Mouse (Mus musculus) c-Kit-positive CD71-negative TER-119-negative erythroid progenitor cells, embryonic 14.5 days (primary cell): ENCODE results near the gene 4931406P16Rik.
"Not testable (repeated sequence)": the region's sequence is repeated elsewhere in the genome, so short reads cannot be mapped to it uniquely, and the experiment has no call there.

Experiments
- DNase-seq: peaks from one replicate; pipeline ENCODE4 v3.0.0-alpha.2; 2013; ENCODE audit warnings: low read depth

Gene 4931406P16Rik

DNA sequence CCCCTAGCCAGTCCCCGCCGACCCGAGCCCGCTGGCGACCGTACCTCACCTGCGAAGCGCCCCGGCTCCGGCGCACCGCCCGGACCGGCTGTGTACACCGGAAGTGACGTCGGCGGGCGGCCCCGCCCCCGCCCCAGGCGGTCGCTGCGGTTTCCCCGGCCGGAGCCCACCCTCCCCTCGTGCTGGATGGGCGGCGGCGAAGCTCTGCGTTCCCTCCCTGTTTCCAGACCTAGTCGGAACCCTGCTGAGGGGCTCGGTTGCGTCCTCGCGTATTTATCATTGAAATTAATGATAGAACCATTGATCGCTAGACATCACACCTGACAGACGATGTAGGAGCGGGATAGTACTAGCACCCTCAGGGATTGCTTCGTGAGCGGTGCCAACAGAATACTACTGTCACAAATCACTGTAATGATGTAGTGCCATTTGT is at the start of gene 4931406P16Rik:
Gene 4931406P16Rik, minus strand, starts transcription at position 109 of the 433 bp plus-strand sequence.
- peak; percentile 50 for DNase-seq

DNA sequence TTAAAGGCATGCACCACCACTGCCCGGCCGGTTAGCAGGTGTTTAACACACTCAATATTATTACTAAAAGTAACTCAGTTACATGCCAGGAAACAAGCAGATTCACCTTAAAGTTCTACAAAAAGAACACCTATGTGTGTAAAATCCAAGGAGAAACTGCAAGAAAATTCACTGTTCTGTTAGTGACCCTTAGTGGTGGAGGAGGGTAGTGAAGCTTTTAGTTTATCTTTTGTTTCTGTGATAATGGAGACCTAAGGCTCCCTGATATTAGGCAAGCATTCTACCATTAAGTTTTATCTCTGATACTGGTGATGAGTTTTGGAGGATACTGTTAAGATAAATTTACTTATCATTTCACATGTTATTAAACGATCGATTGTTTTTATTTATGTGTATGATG is 42.3 kb upstream of the 4931406P16Rik start:
- no peak for DNase-seq

DNA sequence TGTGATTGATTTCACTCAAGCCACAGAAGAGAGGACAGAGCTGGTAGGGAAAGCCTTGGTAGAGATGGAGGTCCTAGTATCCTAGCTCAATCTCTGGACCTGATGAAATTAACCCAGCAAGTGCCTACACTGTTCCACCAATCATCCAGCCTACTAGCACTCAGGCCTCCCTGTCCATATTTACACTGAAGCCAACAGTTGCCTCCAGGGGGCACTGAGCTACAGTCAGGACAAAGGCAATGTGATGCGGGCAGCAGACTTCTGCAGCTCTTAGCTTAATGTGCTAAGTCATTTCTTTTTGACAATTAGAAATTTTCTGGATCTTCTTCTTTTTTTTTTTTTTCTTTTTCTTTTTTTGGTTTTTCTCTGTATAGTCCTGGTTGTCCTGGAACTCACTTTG is 38.6 kb upstream of the 4931406P16Rik start:
- DNase-seq = no peak

DNA sequence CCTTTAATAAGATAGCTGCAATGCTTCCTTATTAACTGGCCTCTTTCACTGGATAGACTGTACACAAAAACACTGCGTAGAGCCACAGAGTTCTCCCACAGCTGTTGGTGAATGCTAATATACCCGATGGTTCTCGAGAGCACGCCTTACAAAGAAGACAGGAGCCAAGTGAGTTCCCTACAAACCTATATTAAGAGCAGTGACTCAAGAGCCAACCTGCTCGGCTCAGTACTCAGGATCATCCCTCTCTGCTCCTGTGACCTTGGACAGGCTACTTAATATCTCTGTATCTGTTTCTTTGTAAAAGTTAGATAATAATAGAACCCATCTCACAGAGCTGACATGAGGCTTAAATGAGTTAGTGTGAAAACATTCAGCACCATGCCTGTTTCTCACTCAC is 36.8 kb upstream of the 4931406P16Rik start:
- DNase-seq = no peak

DNA sequence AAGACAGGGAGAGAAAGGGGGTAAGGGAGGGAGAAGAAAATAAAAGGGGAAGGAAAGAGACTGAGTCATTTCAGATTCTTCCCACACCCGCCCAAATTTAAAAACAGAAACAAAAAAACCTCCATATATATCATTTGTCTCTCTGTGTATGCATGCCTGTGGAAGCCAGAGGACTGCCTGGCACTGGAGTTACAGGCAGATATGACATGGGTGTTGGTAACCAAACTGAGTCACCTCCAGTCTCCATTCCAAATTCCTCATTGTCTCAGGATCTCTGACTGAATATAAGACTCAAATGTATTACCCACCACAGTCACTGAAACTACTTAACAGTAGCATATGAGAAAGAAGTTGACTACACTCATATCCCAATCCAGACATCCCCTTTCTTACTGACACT is 34.7 kb upstream of the 4931406P16Rik start:
- no peak for DNase-seq

DNA sequence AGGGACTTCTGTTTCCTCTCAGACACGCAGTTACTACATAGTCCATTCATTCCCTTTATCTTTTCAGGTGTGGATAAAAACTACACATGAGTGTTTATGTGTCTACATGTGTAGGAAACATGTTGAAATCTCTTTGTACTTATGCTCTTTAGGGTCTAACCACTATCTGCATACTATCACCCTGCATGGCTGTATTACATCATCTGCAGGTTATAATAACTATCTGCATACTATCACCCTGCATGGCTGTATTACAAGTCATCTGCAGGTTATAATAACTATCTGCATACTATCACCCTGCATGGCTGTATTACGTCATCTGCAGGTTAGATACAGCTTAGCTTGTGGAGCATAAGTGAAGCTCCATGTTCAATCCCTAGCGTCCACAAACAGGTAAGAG is 33.7 kb upstream of the 4931406P16Rik start:
- no peak for DNase-seq

DNA sequence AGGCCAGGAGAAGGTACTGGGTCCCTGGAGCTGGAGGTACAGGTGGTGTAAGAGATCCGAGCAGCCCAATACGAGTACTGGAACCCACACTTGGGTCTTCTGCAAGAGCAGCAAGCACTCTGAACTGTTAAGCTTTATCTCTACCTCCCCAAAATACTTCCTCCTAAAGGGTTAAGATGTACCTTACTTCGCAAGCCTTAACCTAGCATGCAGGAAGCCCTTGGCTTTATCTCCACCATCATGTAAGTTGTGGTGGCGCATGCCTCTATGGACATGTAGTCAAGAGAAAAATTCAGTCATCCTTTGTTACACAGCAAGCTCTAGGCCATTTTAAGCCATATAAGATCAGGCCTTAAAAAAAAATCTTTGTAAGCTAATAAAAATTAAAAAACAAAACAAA is 33.2 kb upstream of the 4931406P16Rik start:
- no peak for DNase-seq

DNA sequence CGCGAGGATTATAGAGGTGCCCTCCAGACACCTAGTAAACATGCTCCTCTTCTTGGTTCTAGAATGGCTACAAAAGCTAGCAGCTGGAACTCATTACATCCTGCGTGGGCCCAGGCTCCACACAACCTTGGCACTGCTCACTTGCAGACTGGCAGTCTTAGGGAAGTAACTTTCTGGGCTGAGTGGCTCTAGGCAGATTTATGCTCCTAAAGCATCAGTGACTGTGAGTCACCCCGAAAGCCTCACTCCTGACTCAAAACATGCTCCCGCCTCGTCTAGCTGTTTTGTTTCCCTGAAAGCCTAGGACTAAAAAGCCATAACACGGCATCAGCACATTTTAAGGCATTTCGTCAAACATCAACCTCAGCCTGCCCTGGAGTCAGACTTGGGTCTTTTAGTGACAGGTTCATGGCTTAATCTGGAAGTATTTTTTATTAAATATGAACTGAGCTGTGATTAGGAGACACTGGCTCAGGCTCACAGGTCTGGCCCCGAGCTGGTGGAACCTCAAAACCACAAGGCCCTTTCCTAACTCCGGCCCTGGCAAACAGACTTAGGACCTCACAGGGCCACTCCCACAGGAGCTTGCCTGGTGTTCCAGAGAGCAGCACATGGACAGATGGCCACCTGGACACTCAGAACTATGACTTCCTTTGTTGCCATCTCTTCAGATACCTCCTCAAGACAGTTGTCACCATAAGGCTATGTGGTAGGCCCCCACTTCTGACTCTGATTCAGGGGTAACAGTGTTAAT is 28.9 kb upstream of the 4931406P16Rik start:
- DNase-seq = no peak

DNA sequence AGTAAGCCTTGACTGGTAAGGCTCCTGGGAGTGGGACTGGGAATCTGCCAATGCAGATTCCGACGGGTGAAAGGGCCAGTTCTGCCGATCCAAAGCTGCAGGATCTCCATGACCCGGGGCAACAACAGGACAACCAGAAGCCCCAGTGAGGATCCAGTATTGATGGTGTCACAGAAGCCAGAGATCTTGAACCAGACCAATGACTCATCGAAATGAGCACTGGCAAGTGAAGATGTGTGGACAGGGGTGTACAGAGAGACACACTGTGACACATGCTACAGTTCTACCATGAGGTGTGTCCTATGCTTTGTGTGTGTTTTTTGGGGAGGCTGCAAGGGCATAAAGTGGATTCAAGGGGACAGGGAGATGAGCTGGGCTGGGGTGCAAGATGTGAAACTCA is 27.5 kb upstream of the 4931406P16Rik start:
- DNase-seq = no peak

DNA sequence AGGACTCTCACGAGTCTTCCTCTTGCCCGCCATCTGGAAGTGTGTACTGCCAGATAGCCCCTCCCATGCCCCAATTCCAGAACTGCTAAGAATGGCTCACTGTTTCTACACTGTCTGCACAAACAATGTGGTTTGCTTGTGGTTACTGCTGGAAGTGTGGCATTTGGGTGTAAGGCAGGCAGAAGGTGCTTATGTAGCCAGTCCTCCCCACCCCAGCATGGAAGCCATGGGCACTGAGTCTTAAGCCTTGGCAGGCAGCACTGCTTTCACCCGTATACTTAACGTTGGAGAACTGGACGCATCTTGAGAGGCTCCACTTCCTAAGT is 25.8 kb upstream of the 4931406P16Rik start:
- no peak for DNase-seq

DNA sequence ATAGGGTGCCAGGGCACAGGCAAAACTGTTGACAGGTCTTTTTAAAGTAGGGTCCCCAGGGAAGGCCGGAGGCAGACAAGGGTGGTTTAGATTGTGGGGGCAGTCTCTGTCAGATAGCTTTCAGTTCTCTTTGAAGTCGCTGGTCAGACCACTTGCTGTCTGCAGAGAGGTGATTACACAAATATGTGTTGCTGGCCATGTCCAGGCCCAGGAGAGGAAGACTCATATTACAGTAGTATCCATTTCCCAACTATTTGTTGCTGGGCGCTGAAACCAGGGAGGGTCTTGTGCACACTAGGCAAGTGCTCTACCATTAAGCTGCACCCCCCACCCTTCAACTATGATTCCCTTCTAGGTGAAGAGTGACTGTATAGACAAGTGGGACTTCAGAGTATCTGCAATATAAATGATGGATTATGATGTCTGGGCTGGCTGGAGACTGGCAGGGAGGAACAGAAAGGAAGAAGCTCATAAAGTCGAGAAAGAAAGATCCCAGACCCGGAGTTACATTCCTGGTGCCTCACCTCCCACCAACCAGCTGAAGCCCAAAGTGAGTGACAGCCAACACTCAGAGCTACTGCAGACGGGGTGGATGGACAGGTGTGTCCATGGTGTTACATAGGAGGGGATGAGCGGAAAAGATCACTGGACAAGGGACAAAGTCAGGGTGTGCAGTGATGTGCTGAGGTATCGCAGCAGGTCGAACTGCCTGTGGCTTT is 25.3 kb upstream of the 4931406P16Rik start:
- no peak for DNase-seq

DNA sequence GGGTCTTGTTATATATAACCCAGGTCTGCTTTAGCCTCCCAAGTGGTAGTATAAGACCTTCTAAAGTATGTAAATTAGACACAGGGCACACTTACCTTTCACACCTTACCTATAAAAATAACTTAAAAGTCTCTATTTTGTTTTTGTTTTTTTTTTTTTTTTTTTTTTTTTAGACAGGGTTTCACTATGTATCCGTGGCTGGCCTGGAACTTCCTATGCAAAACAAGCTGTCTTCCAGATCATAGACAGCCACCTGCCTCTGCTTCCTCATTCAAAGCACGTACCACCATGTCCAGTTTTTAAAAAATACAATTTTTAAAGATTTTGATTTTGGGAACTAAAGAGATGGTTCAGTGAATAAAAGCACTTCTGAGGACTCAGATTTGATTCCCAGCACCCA is 23.9 kb upstream of the 4931406P16Rik start:
- no peak for DNase-seq

DNA sequence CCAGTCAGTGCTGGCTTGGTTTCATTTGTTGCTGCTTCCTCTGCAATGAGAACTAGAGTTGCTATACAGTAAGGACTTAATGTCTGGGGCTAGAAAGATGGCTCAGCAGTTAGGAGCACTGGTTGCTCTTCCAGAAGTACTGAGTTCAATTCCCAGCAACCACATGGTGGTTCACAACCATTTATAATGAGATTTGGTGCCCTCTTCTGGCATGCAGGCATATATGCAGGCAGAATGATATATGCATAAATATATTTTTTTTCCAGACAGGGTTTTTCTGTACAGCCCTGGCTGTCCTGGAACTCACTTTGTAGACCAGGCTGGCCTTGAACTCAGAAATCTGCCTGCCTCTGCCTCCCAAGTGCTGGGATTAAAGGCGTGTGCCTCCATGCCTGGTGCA is 23.2 kb upstream of the 4931406P16Rik start:
- DNase-seq = not testable (repeated sequence)

DNA sequence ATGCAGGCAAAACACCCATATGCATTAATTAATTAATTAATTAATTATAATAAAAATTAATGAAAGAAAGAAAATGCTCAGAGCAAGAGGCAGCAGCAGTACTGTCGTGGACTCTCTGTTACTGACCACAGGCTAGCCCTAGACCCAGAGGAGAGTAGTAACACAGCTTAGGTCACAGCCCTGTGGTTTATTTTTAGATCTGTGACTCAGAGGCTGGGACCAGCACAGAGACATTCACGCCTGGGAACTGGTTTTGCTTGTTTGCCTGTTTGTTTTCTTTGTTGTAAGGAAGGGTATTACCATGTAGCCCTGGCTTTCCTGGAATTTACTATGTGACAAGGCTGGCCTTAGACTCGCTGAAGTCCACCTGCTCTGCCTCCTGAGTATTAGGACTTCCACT is 14.1 kb upstream of the 4931406P16Rik start:
- DNase-seq = no peak

DNA sequence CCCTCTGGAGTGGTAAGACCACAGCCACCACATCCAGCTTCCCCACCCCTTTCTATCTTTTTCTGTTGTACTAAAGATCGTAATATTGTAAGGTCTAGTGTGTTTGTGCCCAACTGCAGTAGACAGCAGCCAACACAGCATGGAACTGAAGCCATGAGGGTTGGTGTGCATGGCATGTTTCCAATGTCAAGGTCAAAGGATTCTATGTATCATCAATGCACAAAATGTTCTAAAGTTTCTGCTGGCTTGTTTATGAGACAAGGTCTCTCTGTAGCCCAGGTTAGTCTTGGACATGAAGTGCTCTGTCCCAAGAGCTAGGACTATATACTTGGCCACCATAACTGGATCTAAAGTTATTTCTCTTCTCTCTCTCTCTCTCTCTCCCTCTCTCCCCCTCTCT is 11.5 kb upstream of the 4931406P16Rik start:
- DNase-seq = no peak

DNA sequence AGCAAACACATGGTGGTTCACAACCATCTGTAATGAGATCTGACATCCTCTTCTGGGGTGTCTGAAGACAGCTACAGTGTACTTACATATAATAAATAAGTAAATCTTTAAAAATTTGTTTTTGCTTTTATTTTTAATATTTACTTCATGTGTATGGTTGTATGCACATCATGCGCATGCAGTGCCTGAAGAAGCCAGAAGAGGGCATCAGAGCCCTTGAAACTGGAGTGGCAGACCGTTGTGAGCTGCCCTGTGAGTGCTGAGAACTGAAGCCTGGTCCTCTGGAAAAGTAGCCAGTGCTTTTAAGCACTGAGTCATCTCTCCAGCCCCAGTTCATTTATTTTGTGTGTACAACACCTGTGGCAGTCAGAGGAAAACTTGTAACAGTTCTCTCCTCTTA is 10.7 kb upstream of the 4931406P16Rik start:
- DNase-seq = no peak

DNA sequence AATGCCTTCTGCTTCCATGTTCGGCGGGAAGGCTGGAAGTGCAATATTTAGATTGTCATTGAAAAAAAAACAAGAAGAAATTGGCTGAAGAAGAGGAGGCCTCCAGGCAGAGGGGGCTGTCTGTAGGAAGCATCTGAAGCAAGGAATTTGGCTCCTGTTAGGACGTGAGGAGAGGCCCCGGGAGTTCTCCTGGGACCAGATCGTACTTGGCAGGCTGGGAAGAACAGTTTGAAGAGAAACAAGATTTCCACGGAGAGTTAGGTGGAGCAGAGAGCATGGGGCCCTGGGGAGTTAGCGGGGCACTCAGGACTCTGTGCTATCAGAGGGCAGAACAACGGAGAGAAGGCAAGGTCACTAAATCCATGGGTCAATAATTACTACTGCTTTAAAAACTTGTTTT is 10.0 kb upstream of the 4931406P16Rik start:
- DNase-seq = no peak

DNA sequence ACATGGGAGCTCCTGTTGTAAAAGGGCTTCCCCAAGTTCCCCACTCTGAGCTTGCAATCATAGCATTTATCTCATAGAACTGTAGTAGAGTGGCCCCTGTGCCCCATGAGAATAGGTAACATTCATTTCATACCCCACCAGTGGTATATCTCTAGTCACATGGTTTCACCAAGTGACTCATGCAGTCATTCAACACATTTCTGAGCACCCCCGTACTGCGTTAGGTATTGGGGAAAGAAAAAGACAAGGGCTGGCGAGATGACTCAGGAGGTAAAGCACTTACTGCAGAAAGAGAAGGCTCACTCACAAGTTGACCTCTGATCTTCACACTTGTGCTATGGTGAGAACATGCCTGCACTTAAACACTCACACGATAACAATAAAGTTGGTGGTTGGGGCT is 8.6 kb upstream of the 4931406P16Rik start:
- DNase-seq = no peak

DNA sequence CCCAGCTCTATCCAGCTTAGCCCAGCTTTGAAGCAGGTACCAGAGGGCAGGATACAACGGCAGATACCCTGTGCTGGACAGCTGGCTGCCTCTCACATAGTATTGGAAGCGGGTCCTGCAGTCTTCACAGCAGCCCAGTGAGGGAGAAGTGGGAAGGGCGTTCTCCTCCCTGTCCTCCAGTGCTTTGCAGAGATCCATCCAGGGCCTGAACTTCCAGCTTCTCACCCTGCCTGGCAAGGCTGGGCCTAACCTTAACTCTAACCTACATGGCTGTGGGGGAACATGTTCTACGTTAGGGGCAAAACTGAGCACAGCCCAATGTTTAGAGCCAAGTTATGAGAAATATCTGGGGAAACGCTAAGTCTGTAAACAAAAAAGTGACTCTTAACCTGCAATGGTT is 7.8 kb upstream of the 4931406P16Rik start:
- no peak for DNase-seq

DNA sequence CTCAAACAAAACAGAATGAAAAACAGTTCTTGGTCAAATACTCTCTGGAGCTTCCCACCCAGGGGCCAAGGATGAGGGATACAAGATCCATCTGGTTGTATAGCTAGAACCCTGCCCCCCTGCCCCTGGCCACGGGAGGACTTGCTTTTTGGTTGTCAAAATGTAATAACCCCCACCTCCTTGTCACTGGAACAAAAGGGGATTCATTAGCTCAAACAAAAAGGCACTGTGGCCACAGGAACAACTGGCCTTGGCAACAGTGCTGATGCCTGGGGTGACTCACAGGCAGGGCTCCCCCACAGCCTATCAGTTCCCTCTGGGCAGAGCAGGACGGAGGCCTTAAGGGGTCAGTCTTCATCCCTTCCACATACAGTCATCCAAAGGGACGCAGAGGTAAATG is 6.6 kb upstream of the 4931406P16Rik start:
- DNase-seq = no peak

DNA sequence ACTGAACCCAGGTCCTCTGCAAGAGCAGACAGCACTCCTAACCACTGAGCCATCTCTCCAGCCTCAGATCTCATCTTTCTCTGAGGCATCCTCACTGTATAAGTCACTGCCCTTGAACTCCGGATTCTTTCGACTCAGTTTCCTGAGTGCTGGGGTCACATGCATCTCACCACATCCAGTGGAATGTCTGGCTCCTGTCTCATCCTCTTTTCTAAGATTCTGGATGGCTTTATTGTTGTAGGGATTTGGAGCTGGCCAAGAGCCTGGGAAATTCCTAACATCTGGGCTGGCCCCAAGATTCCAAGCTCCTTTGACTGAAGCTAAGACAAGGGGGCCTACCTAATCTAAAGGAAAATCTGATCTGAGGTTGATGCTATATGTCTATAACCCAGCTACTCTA is 5.8 kb upstream of the 4931406P16Rik start:
- DNase-seq = no peak

DNA sequence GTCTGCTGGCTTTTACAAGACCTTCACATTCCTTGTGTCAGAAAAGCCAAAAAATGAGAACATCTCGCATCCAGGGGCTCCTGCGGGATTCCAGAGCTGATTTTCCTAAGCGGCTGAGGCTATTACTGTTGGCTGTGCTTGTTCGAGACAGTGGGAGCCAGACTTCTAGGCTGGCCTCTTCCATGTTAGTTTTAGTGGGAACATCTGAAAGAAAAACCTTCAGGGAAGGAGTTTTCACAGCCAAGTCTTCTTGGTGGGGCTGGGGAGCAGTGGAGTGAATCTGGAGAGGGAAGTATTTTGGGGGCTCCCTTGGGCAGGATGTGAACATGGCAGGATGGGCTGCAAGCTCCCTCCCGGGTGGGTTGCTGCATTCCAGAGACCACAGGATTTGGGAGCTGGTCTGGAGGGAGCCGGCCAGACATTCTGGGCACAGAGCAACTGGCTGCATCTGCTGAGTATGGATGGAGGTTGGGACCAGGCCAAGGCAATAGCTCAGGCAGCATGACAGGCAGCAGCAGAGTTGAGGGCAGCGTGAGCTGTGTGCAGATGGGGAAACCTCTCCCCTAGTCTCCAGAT is 4.6 kb upstream of the 4931406P16Rik start:
- no peak for DNase-seq

DNA sequence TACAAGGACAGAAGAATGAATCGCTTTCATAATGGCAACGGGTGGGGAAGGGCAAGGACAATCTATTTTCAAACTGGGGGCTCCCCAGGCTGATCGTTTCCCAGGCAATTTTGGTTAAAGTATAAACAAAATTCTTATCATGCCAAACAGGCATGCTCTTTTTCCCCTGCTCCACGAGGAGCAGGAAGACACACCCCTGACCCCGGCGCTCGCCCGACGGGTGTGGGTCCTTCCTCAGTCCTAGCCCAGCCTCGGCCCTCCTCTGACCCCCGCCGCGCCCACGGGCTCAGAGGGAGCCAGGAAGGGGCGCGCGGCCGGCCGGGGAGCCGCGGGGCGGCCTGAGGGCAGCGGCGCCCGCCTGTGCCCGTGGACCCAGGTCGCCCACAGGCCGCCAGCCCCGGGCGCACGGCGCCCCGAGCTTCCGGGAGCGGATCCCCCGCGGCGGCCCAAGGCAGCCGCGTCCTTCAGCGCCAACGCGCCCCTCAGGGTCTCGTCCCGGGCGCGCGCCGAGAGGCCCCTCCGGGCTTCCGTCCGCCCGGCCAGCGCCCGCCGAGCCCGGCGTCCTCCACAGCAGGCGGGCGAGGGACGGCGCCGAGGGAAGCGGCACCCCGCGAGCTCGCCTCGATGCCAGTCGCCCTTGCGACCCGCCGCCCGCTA is 437 bp downstream of the 4931406P16Rik start:
- DNase-seq = peak; percentile 31
